Mouse (Mus musculus): Measurements from ENCODE around the gene Ston2.

Ston2 gene

DNA sequence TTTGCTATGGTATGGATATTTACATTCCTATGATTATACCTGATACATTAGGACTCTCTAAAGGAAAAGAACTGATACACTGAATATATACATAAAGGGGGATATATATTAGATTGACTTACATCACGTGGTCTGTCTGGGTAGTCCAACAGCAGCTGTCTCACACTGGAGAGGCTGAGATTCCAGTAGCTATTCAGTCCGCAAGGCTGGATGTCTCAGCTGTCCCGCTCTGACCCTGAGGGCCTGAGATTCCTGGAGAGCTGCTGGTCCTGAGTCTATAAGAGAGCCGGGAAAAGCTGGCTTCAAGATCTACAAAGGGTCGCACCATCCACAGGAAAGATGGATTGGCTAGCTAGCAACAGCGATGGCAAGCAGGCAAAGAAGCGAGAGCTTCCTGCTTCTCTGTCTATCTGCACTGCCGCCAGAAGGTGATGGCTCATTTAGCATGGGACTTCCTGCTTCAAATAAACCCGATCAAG, at the start of gene Ston2:
Ston2 (minus strand) TSS at position 429 of the 479 bp plus-strand sequence.
- no peak for DNase-seq (ENCODE audit: low spot score)

GRCm38 (mm10) chr12:91837401-91838065, 49.3 kb upstream of the Ston2 start:
- no peak for DNase-seq (ENCODE audit: low spot score)

GRCm38 (mm10) chr12:91833939-91834333, 45.7 kb upstream of the Ston2 start:
- no peak for DNase-seq (ENCODE audit: low spot score)

DNA sequence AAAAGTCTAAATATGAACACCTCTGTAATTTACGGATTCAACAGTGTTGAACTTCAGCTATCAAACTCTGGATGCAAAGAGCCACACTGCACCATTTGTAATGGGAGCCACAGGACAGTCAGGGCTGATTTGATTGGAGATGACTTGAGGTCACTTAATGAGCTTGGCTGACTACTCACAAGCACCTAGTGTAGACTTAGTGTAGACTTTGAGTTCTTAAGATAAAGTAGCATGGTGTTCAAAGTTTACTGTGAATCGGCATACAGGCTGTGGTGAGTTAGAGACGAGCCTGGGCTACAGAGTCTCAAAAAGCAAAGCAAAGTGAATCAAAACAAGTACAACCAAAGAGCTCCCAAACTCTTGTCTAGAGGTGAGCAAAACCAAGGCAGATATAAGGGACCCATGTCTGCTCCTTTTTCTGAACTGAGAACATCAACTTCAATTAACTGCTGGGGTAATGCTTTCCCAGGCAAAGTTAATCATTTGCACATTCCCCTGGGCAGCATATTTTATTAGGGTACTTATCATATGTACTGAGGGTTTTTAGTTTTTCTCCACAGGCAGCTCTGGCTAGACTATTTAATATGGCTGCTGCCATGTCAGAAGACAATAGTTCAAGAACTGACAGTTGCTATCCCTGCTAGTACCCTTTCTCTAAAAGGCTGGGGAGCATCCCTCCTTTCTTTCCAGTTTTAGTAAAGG, 45.2 kb upstream of the Ston2 start:
- DNase-seq (ENCODE audit: low spot score), result no peak

DNA sequence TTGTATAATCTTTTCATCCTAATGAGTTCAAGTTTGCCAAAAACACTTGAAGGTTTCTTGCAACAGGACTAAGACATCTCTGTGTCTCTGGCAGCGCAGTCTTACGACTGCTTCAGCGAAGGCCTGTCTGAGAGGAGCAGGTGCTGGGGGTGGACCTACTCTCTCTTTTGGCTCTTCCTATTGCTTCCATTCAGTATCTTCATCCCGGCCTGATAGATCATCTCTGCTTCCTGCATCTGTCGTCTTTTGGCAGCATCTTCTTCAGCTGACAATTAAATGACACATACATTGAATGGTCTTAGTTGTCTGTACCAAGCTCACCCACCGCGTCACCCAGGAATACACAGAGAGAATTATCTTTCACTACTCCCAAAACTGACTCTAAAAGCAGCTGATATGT, 43.2 kb upstream of the Ston2 start:
- no peak for DNase-seq (ENCODE audit: low spot score)

DNA sequence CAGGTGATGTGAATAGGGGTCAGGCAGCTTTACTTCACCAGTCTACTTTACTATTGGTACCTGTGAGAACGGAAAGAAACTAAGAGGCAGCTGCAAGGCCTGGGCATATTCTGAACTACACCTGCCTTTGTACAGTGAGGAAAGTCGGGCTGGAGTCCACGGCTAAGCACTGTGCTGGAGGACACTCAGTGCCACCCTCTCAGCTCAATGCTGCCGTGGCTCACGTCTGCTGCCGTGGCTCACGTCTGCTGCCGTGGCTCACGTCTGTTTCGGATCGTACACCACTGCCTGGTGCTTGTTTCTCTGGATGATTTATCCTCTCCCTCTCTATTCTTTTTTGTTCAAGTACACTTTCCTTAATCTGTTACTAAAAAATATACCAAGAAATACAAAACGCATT, 32.3 kb upstream of the Ston2 start:
- no peak for DNase-seq (ENCODE audit: low spot score)

DNA sequence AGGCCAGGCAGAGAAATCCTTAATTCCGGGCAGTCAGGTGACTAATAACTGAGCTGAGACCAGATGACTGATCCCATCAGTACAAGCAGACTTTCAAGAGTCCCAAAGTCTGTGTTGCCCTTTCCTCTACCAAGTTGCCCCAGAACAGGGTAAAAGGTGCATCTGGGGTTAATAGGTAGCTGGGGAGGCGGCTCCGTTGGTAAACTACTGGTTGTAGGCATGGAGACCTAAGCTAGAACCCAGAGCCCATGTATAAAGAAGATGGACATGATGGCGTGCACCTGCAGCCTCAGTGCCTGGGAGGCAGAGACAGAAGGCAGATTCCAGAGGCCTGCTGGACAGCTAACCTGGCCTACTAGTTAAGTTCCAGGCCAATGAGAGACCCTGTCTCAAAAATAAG, 30.5 kb upstream of the Ston2 start:
- DNase-seq (ENCODE audit: low spot score), result no peak

- DNase-seq (ENCODE audit: low spot score), result peak; percentile 45
Observed at GRCm38 (mm10) chr12:91815990-91816389, 27.8 kb upstream of the Ston2 start.

- no peak for DNase-seq (ENCODE audit: low spot score)
Observed at GRCm38 (mm10) chr12:91815552-91815951, 27.4 kb upstream of the Ston2 start.

GRCm38 (mm10) chr12:91808911-91809310, 20.7 kb upstream of the Ston2 start:
- no peak for DNase-seq (ENCODE audit: low spot score)

DNA sequence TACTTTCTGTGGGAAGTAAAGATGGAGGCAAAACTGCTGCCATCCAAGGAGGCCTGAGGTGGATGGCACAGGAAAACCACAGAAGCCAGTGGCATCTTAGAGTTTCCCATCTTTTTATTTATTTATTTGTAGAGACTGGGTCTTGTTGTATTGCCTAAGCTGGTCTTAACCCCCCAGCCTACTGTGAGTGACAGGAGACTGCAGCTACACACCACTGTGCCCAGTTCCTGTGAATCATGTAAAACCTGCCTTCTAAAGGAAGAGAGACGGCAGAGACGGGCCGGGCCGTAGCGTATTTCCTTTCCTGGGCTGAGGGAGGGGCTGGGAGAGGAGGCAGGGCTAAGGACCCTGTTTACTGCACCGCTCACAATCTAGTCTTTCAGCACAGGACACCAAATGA, 19.6 kb upstream of the Ston2 start:
- no peak for DNase-seq (ENCODE audit: low spot score)

DNA sequence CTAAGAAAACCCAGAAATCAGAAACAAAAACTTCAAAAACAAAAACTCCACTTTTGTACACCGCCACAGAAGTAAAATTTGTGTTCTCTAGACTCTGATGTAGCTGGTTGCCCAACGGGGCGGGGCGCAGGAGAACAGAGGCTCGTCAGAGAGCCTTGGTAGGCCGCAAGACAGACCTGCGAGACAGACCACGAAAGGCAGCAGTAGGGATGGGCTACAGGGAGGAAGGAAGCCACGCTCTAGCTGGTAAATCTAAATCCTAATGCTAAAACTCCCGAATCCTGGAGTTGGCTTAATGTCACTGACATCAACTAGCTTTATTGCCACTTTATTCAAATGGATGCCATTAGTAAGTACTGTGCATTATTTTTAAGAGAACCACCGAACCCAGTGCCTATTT, 18.9 kb upstream of the Ston2 start:
- DNase-seq (ENCODE audit: low spot score), result no peak

- DNase-seq (ENCODE audit: low spot score), result no peak
Observed at GRCm38 (mm10) chr12:91804262-91804661, 16.1 kb upstream of the Ston2 start.

- DNase-seq (ENCODE audit: low spot score), result no peak
Observed at GRCm38 (mm10) chr12:91803207-91803932, 15.2 kb upstream of the Ston2 start.

DNA sequence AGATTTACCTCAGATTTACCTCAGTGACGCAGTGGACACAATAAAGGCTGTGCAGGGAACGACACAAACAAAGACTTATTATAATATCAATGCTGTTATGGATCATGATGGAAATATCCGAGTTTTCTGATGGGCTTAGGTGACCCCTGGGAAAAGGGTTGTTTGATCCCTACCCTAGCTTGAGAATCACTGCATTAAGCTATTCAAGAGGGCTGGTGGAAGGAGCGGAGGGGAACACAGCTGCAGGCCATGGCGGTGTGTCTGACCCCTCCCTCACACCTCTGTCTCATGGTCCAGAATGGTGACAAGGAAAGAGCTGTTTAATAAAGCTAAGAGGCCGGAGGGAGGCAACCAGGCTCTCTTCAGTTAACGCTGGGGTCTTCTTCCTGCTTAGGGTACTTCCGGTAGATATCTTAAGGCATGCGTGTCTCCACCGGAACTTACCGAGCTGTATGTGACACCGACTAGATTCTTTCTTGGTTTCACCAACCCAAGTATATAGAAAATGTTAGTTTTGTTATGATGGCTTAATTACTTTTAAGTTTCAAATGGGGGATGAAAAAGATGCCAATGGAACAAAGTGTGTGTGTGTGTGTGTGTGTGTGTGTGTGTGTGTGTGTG, 14.5 kb upstream of the Ston2 start:
- DNase-seq (ENCODE audit: low spot score), result no peak

- no peak for DNase-seq (ENCODE audit: low spot score)
Observed at GRCm38 (mm10) chr12:91800861-91801385, 12.7 kb upstream of the Ston2 start.

DNA sequence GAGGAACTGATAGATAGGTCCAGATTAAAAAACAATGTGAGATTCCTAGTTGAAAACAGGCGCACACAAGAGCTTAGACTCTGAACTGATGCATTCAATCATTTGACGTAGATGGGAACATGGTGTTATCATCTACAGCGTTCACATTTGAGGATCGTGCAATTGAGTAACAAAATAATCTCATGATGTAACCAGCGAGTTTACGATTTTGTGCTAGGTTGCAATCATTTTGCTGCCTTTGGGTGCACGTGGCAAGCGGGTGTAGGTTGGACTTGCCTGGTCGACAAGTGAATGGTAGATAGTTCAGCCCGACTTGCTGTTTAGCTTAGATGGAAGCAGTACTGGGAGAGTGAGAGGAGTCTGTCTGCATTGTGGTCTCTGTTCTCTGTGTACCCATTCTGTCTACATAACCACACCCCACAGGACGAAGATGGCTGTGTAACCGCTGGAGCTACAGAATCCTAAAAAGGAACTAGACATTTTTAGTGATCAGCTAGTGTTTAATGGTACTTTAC, 11.7 kb upstream of the Ston2 start:
- no peak for DNase-seq (ENCODE audit: low spot score)

GRCm38 (mm10) chr12:91799379-91799773, 11.2 kb upstream of the Ston2 start:
- peak; percentile 22 for DNase-seq (ENCODE audit: low spot score)

GRCm38 (mm10) chr12:91798720-91799378, 10.7 kb upstream of the Ston2 start:
- no peak for DNase-seq (ENCODE audit: low spot score)

GRCm38 (mm10) chr12:91796774-91797173, 8.6 kb upstream of the Ston2 start:
- peak; percentile 48 for DNase-seq (ENCODE audit: low spot score)

DNA sequence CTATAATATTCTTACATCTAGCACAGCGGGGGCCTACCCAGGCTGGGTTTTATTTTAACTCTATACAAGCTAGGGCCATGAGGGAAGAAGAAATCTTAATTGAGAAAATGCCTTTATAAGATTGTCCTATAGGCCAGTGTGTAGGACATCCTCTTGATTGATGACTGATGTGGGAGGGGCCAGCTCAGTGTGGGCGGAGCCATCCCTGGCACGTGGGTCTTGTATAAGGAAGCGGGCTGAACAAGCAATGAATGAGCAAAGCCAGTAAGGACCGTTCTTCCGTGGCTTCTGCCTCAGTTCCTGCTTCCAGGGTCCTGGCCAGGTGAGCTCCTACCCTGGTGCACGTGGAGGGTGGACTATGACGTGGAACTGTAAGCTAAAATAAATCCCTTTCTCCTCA, 5.1 kb upstream of the Ston2 start:
- no peak for DNase-seq (ENCODE audit: low spot score)

DNA sequence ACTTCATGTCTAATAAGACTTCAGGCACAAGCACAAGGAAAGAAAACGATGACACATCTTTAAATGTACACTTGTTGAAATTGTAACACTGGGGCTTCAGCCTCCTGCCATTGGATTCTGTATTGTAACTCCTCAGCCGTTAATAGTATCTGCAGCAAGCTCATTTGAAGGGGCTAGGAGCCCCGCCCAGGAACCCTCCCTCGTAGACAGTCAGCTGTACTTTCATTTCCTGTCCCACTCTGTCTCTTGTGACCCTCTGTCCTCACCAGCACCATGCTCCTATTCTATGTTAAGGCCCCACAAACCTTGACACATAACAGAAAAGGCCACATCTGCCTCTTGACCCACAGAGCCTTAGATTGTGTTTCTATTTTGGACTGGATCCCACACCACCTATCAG, 3.6 kb upstream of the Ston2 start:
- DNase-seq (ENCODE audit: low spot score), result no peak
